Mouse (Mus musculus) right cerebral cortex, postnatal 25 days (tissue): ENCODE results near the gene Ankzf1.

Source experiments
- DNase-seq: peaks from one replicate; pipeline ENCODE4 v3.0.0; 2022

The Ankzf1 gene

GRCm38 (mm10) chr1:75190577-75190976 lies 1.4 kb upstream of the Ankzf1 start:
- DNase-seq: no peak

GRCm38 (mm10) chr1:75191258-75191621 lies 711 bp upstream of the Ankzf1 start:
- DNase-seq: no peak

GRCm38 (mm10) chr1:75192452-75192851 lies 501 bp downstream of the Ankzf1 start:
- DNase-seq: no peak

- DNase-seq: no peak
Observed at GRCm38 (mm10) chr1:75201236-75201635, 9.3 kb downstream of the Ankzf1 start.

- no peak for DNase-seq
Observed at GRCm38 (mm10) chr1:75208967-75209678, 17.2 kb downstream of the Ankzf1 start.

- peak; percentile 96 for DNase-seq
Observed at GRCm38 (mm10) chr1:75210136-75211087, 18.5 kb downstream of the Ankzf1 start, which contains the start of the genes Glb1l and Stk16. Gene Glb1l, minus strand, starts transcription at chr1:75210813. Gene Stk16, plus strand, starts transcription at chr1:75210838.

GRCm38 (mm10) chr1:75211141-75211708 lies 19.3 kb downstream of the Ankzf1 start:
- no peak for DNase-seq

- no peak for DNase-seq
Observed at GRCm38 (mm10) chr1:75212542-75212941, 20.6 kb downstream of the Ankzf1 start.

GRCm38 (mm10) chr1:75213096-75213495 lies 21.1 kb downstream of the Ankzf1 start:
- DNase-seq: no peak

GRCm38 (mm10) chr1:75214442-75214841 lies 22.5 kb downstream of the Ankzf1 start:
- DNase-seq: no peak

- DNase-seq: peak; percentile 62
Observed at GRCm38 (mm10) chr1:75214886-75215285, 22.9 kb downstream of the Ankzf1 start.

GRCm38 (mm10) chr1:75215785-75216184 lies 23.8 kb downstream of the Ankzf1 start:
- no peak for DNase-seq

- no peak for DNase-seq
Observed at GRCm38 (mm10) chr1:75216797-75217585, 25.0 kb downstream of the Ankzf1 start.

GRCm38 (mm10) chr1:75217893-75218226 lies 25.9 kb downstream of the Ankzf1 start:
- no peak for DNase-seq

GRCm38 (mm10) chr1:75218227-75219001 lies 26.5 kb downstream of the Ankzf1 start:
- DNase-seq: peak; percentile 81

GRCm38 (mm10) chr1:75219078-75219477 lies 27.1 kb downstream of the Ankzf1 start:
- peak; percentile 91 for DNase-seq

GRCm38 (mm10) chr1:75219531-75219930 lies 27.6 kb downstream of the Ankzf1 start, which contains the start of gene Tuba4a:
Gene Tuba4a, minus strand, starts transcription at chr1:75219865.
- DNase-seq: no peak

- DNase-seq: no peak
Observed at GRCm38 (mm10) chr1:75221538-75221937, 29.6 kb downstream of the Ankzf1 start.

- DNase-seq: no peak
Observed at GRCm38 (mm10) chr1:75222926-75223325, 31.0 kb downstream of the Ankzf1 start.

- DNase-seq: no peak
Observed at GRCm38 (mm10) chr1:75223532-75223931, 31.6 kb downstream of the Ankzf1 start.

- DNase-seq: no peak
Observed at GRCm38 (mm10) chr1:75225473-75225872, 33.5 kb downstream of the Ankzf1 start.

- no peak for DNase-seq
Observed at GRCm38 (mm10) chr1:75226138-75226537, 34.2 kb downstream of the Ankzf1 start.
